Mouse (Mus musculus) heart, adult 2 months (tissue): Measurements from ENCODE around the gene Rhobtb1.

Source experiments
- EP300 ChIP-seq: fragments of 200-500 bp; IDR thresholded peaks from 2 replicates; pipeline ENCODE4 v1.6.1; 2011; ENCODE audit warnings: low read depth, low read length, control low read depth; ENCODE audit not compliant: insufficient read depth
- POLR2A ChIP-seq: fragments of 200-500 bp; IDR thresholded peaks from 2 replicates; pipeline ENCODE4 v1.6.1; 2011; ENCODE audit warnings: mild to moderate bottlenecking, low read depth, low read length, control low read depth; ENCODE audit not compliant: insufficient read depth

DNA sequence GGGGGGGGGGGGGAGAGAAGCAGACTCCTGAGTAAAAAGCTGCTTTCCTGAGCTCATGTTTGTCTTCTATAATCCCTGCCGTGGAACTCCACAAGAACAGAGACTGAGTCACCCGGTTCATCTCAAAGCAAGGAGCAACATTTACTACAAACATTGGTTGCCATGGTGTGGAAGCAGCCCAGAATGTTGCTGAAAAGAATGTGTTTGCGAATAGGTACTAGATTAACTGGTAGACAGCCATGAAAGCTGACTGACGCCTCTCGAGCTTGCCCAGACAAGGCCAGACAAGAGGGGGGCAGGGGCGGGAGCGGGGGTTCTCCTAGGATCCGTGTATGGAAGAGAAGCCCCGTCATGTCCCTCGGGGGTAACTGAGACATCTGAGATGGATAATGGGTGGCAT, 120.2 kb downstream of the Rhobtb1 start:
- TF ChIP-seq POLR2A (no peak), EP300 (no peak)
